Mouse (Mus musculus) bone marrow, adult 2 months (tissue): Measurements from ENCODE around the gene Prr18.
"Not testable (repeated sequence)": the region's sequence is repeated elsewhere in the genome, so short reads cannot be mapped to it uniquely, and the experiment has no call there.

Experiments
- CTCF ChIP-seq: fragments of 200-500 bp; IDR thresholded peaks from 2 replicates; pipeline ENCODE4 v1.5.1; 2011; ENCODE audit warnings: low read length, control low read depth; ENCODE audit not compliant: control insufficient read depth, insufficient read depth
- POLR2A ChIP-seq: fragments of 200-500 bp; IDR thresholded peaks from 2 replicates; pipeline ENCODE4 v1.6.1; 2011; ENCODE audit warnings: low read depth, mild to moderate bottlenecking, control low read depth, low read length, borderline replicate concordance; ENCODE audit not compliant: control insufficient read depth

DNA sequence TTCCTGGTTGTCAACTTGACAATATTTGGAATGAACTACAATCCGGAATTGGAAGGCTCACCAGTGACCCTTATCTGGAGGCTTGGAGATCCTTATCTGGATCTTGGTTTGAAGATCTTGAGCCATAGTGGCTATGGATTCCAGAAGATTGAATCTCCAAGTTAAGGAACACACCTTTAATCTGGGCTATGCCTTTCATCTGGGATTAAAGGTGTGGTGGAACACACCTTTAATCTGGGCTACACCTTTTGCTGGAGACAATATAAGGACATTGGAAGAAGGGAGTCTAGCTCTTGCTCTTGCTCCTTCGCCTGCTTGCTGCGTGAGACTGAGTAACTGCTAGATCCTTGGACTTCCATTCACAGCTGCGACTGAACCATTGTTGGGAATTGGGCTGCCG is at the start of gene Prr18:
- TF ChIP-seq CTCF, POLR2A: not testable (repeated sequence)
